Mouse (Mus musculus) retina, postnatal 1 day (tissue): ENCODE results near the gene Stap1.

Experiments
- DNase-seq: peaks from one replicate; pipeline ENCODE4 v3.0.0-alpha.2; 2012

Gene Stap1

GRCm38 (mm10) chr5:86071538-86071937 is at the start of gene Stap1:
TSS of gene Stap1 (plus strand) at chr5:86071746.
- no peak for DNase-seq

GRCm38 (mm10) chr5:86029820-86030219 is 41.7 kb upstream of the Stap1 start:
- no peak for DNase-seq

- DNase-seq = no peak
Measured at GRCm38 (mm10) chr5:86063501-86063900, 8.0 kb upstream of the Stap1 start.

GRCm38 (mm10) chr5:86065101-86065875 is 6.3 kb upstream of the Stap1 start, which contains the start of gene Cenpc1:
TSS of gene Cenpc1 (minus strand) at chr5:86065583.
- DNase-seq = peak; percentile 98

GRCm38 (mm10) chr5:86065876-86066550 is 5.5 kb upstream of the Stap1 start:
- no peak for DNase-seq

GRCm38 (mm10) chr5:86066551-86066929 is 5.0 kb upstream of the Stap1 start:
- DNase-seq = peak; percentile 90

- no peak for DNase-seq
Measured at GRCm38 (mm10) chr5:86068451-86068850, 3.1 kb upstream of the Stap1 start.

GRCm38 (mm10) chr5:86069121-86069520 is 2.4 kb upstream of the Stap1 start:
- no peak for DNase-seq

GRCm38 (mm10) chr5:86072756-86073386 is 1.3 kb downstream of the Stap1 start:
- DNase-seq = no peak

GRCm38 (mm10) chr5:86078720-86079334 is 7.3 kb downstream of the Stap1 start:
- no peak for DNase-seq

GRCm38 (mm10) chr5:86083987-86084386 is 12.4 kb downstream of the Stap1 start:
- no peak for DNase-seq

- no peak for DNase-seq
Measured at GRCm38 (mm10) chr5:86084979-86085378, 13.4 kb downstream of the Stap1 start.

- DNase-seq = no peak
Measured at GRCm38 (mm10) chr5:86086751-86087150, 15.2 kb downstream of the Stap1 start.

GRCm38 (mm10) chr5:86094754-86095153 is 23.2 kb downstream of the Stap1 start:
- no peak for DNase-seq

GRCm38 (mm10) chr5:86098988-86099387 is 27.4 kb downstream of the Stap1 start:
- DNase-seq = no peak

- no peak for DNase-seq
Measured at GRCm38 (mm10) chr5:86100621-86101020, 29.1 kb downstream of the Stap1 start.

- DNase-seq = no peak
Measured at GRCm38 (mm10) chr5:86102176-86102575, 30.6 kb downstream of the Stap1 start.

GRCm38 (mm10) chr5:86106610-86107009 is 35.1 kb downstream of the Stap1 start:
- no peak for DNase-seq

- DNase-seq = no peak
Measured at GRCm38 (mm10) chr5:86111074-86111473, 39.5 kb downstream of the Stap1 start.

GRCm38 (mm10) chr5:86113037-86113436 is 41.5 kb downstream of the Stap1 start:
- DNase-seq = no peak

GRCm38 (mm10) chr5:86113997-86114396 is 42.5 kb downstream of the Stap1 start:
- DNase-seq = no peak

- no peak for DNase-seq
Measured at GRCm38 (mm10) chr5:86118457-86119094, 47.0 kb downstream of the Stap1 start.

- DNase-seq = no peak
Measured at GRCm38 (mm10) chr5:86128749-86129148, 57.2 kb downstream of the Stap1 start.
